ENCODE assay signal across 18 mouse cellular contexts in the genomic region with DNA sequence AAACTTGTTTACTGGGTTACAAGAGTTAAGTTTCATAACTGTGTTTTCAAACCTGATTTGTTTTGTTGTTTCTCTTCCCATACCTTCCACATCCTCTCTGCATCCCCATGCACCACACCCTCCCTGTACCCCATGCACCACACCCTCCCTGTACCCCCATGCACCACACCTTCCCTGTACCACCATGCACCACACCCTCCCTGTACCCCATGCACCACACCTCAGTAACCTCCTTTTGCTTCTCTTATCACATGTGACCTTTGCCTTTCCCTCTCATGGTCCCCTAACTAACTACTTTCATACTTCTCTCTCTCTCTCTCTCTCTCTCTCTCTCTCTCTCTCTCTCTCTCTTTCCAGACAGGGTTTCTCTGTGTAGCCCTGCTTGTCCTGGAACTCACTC. TPM values are rescaled to one million over a fixed set of nuclear protein-coding genes. Genes with fewer than 3 reads are reported as not detected.
"Had no signal": no experiment of that assay in that cellular context is flagged by ENCODE, and none has a peak within 500 bp of the region (broad histone marks: within the 10 kb centered on the region; RNA-seq: fewer than 3 reads in every experiment).

No protein-coding gene starts in this region.

- ATAC-seq: midbrain, embryonic 16.5 days had no signal

- H3K9ac ChIP-seq: liver, embryonic 13.5 days; liver, embryonic 15.5 days; lung, embryonic 14.5 days; midbrain, embryonic 12.5 days; neural tube, embryonic 13.5 days; neural tube, embryonic 15.5 days; stomach, embryonic 15.5 days had no signal

- H3K4me3 ChIP-seq: liver, embryonic 13.5 days; liver, embryonic 15.5 days; midbrain, embryonic 10.5 days; midbrain, embryonic 12.5 days; myocyte; neural tube, embryonic 13.5 days; neural tube, embryonic 15.5 days; stomach, embryonic 15.5 days had no signal

- H3K4me1 ChIP-seq: liver, embryonic 13.5 days; liver, embryonic 15.5 days; midbrain, embryonic 10.5 days; midbrain, embryonic 12.5 days; neural tube, embryonic 13.5 days; neural tube, embryonic 15.5 days; stomach, embryonic 15.5 days had no signal

- H3K36me3 ChIP-seq: liver, embryonic 13.5 days; liver, embryonic 15.5 days; midbrain, embryonic 10.5 days; midbrain, embryonic 12.5 days; neural tube, embryonic 13.5 days; neural tube, embryonic 15.5 days; stomach, embryonic 15.5 days had no signal

- H3K27me3 ChIP-seq: liver, embryonic 13.5 days; liver, embryonic 15.5 days; midbrain, embryonic 12.5 days; neural tube, embryonic 15.5 days; stomach, embryonic 15.5 days had no signal

- H3K27ac ChIP-seq: liver, embryonic 13.5 days; liver, embryonic 15.5 days; midbrain, embryonic 10.5 days; midbrain, embryonic 12.5 days; neural tube, embryonic 13.5 days; neural tube, embryonic 15.5 days; stomach, embryonic 15.5 days had no signal

- H3K4me2 ChIP-seq: liver, embryonic 13.5 days; liver, embryonic 15.5 days; lung, embryonic 14.5 days; midbrain, embryonic 12.5 days; neural tube, embryonic 13.5 days; neural tube, embryonic 15.5 days; stomach, embryonic 15.5 days had no signal

- DNase-seq: liver, embryonic 13.5 days; lung, adult 18-20 months; lung, embryonic 14.5 days; lung, postnatal 10 days; lung, postnatal 4 days; midbrain, embryonic 14.5 days; right cerebral cortex, postnatal 14 days; thymus, adult 2 months; thymus, postnatal 36 days had no signal

- H3K9me3 ChIP-seq: liver, embryonic 13.5 days; liver, embryonic 15.5 days; midbrain, embryonic 10.5 days; midbrain, embryonic 12.5 days; neural tube, embryonic 13.5 days; neural tube, embryonic 15.5 days; stomach, embryonic 15.5 days had no signal

RNA-seq across cellular contexts. Expression of a gene that starts 10.5 kb away (rescaled TPM):
- total RNA-seq: megakaryocyte-erythroid progenitor cell, adult 5-6 weeks had no signal
